Mouse (Mus musculus) midbrain, embryonic 14.5 days (tissue): ENCODE data around the gene Adgrd1. TPM values are rescaled to one million over a fixed set of nuclear protein-coding genes. Genes with fewer than 3 reads are reported as not detected.

ENCODE experiments used
- ATAC-seq: fragments of 200-750 bp; cut with Nextera tagmentation; 2 replicates; pipeline ENCODE4 v1.8.0; 2017; ENCODE audit warnings: moderate number of reproducible peaks, moderate library complexity; ENCODE audit not compliant: low FRiP score, low TSS enrichment
- DNase-seq: peaks from one replicate; pipeline ENCODE4 v3.0.0-alpha.2; 2015
- H3K27ac ChIP-seq: fragments of 300-500 bp; sonication (generic); replicated peaks from 2 replicates; pipeline ENCODE4 v1.5.1; 2014; ENCODE audit warnings: mild to moderate bottlenecking, low read depth, low read length, moderate library complexity
- H3K27me3 ChIP-seq: fragments of 300-500 bp; sonication (generic); 2 replicates; pipeline ENCODE4 v1.6.1; 2014; ENCODE audit warnings: low read length, control low read depth, mixed read lengths; ENCODE audit not compliant: control insufficient read depth, insufficient read depth
- H3K36me3 ChIP-seq: fragments of 300-500 bp; sonication (generic); 2 replicates; pipeline ENCODE4 v1.6.1; 2014; ENCODE audit warnings: low read length, control low read depth; ENCODE audit not compliant: control insufficient read depth, insufficient read depth
- H3K4me1 ChIP-seq: fragments of 300-500 bp; sonication (generic); 2 replicates; pipeline ENCODE4 v1.6.1; 2014; ENCODE audit warnings: mild to moderate bottlenecking, antibody characterized with exemption, low read length, control low read depth; ENCODE audit not compliant: control insufficient read depth, insufficient read depth
- H3K4me2 ChIP-seq: fragments of 300-500 bp; sonication (generic); 2 replicates; pipeline ENCODE4 v1.6.1; 2014; ENCODE audit warnings: mild to moderate bottlenecking, low read length, moderate library complexity
- H3K4me3 ChIP-seq: fragments of 300-500 bp; sonication (generic); replicated peaks from 2 replicates; pipeline ENCODE4 v1.5.1; 2014; ENCODE audit warnings: low read depth, low read length
- H3K9ac ChIP-seq: fragments of 300-500 bp; sonication (generic); replicated peaks from 2 replicates; pipeline ENCODE4 v1.6.1; 2014; ENCODE audit warnings: mild to moderate bottlenecking, low read length, moderate library complexity
- H3K9me3 ChIP-seq: fragments of 300-500 bp; sonication (generic); 2 replicates; pipeline ENCODE4 v1.6.1; 2016; ENCODE audit warnings: low read length, control low read depth, mixed read lengths; ENCODE audit not compliant: control insufficient read depth
- WGBS: fragments of 180-500 bp; shearing (Covaris S2); extraction: QIAGEN DNeasy Blood & Tissue Kit; methylation state at CpG from one replicate; pipeline ENCODE4 v1.1.7; 2014; 5-methylcytosine and 5-hydroxymethylcytosine counted together
- polyA plus RNA-seq: library from polyadenylated mRNA; unstranded; fragments of >200 nt; fragmentation: Nextera tagmentation; extraction: Ambion mirVana; gene quantifications from 2 replicates; pipeline ENCODE4 v1.2.1, GENCODE M21; 2014

Gene Adgrd1
- polyA plus RNA-seq, 1 experiment from 2014 or later, result 0.07 TPM

GRCm38 (mm10) chr5:129216001-129216400, 119.5 kb downstream of the Adgrd1 start:
- Histone ChIP-seq H3K27me3 (no peaks in the 10 kb centered on the region), H3K9me3 (no peaks in the 10 kb centered on the region), H3K36me3 (no peaks in the 10 kb centered on the region), H3K9ac (no peak overlapping the region), H3K27ac (no peak overlapping the region), H3K4me3 (no peak overlapping the region), H3K4me1 (peaks cover 33% of the 10 kb centered on the region), H3K4me2 (no peak overlapping the region)
- DNase-seq, result peak; percentile 57
- ATAC-seq, result no peak
- WGBS, result 56% methylated on average over 2 of the region's 2 CpGs

GRCm38 (mm10) chr5:129217481-129218221, 121.1 kb downstream of the Adgrd1 start:
- Histone ChIP-seq H3K36me3 (no peaks in the 10 kb centered on the region), H3K9ac (no peak overlapping the region), H3K9me3 (no peaks in the 10 kb centered on the region), H3K4me1 (peaks cover 30% of the 10 kb centered on the region), H3K27me3 (no peaks in the 10 kb centered on the region), H3K4me2 (peak overlapping the region; percentile 25), H3K4me3 (no peak overlapping the region), H3K27ac (peak overlapping the region; percentile 43; the same call in 1 of the 2 replicates)
- 13% methylated on average over 22 of the region's 22 CpGs for WGBS
- ATAC-seq, result no peak
- DNase-seq, result peak; percentile 39

GRCm38 (mm10) chr5:129218222-129218505, 121.6 kb downstream of the Adgrd1 start:
- 0% methylated on average over 1 of the region's 3 CpGs for WGBS
- 0 out of 2 replicates have a peak overlapping the region, but pooled peaks have one; percentile 25 for H3K4me2 ChIP-seq
- DNase-seq, result peak; percentile 30

GRCm38 (mm10) chr5:129218537-129218981, 122.0 kb downstream of the Adgrd1 start:
- no peak for ATAC-seq
- Histone ChIP-seq H3K27me3 (no peaks in the 10 kb centered on the region), H3K4me2 (0 out of 2 replicates have a peak overlapping the region, but pooled peaks have one; percentile 17), H3K4me3 (no peak overlapping the region), H3K36me3 (no peaks in the 10 kb centered on the region), H3K4me1 (peaks cover 30% of the 10 kb centered on the region), H3K27ac (peak overlapping the region; percentile 43; the same call in 1 of the 2 replicates), H3K9ac (no peak overlapping the region; the same call in 1 of the 2 replicates), H3K9me3 (no peaks in the 10 kb centered on the region)
- WGBS, result 10% methylated on average over 8 of the region's 8 CpGs
- DNase-seq, result peak; percentile 30

More at GRCm38 (mm10) chr5:129218222-129218505, 121.6 kb downstream of the Adgrd1 start:
- Histone ChIP-seq H3K4me1 (peaks cover 30% of the 10 kb centered on the region), H3K9ac (no peak overlapping the region), H3K4me3 (no peak overlapping the region), H3K27ac (peak overlapping the region; percentile 43; the same call in 1 of the 2 replicates), H3K9me3 (no peaks in the 10 kb centered on the region), H3K36me3 (no peaks in the 10 kb centered on the region), H3K27me3 (no peaks in the 10 kb centered on the region)
- ATAC-seq, result no peak

- ATAC-seq (no peak), DNase-seq (no peak)
- Histone ChIP-seq H3K27ac (no peak overlapping the region), H3K9ac (no peak overlapping the region), H3K4me2 (no peak overlapping the region), H3K4me3 (no peak overlapping the region), H3K27me3 (no peaks in the 10 kb centered on the region), H3K9me3 (no peaks in the 10 kb centered on the region), H3K4me1 (peaks cover 30% of the 10 kb centered on the region), H3K36me3 (no peaks in the 10 kb centered on the region)
- 88% methylated on average over 5 of the region's 5 CpGs for WGBS
These were observed 122.7 kb downstream of the Adgrd1 start for GRCm38 (mm10) chr5:129219178-129219760.

GRCm38 (mm10) chr5:129225810-129226450, 129.4 kb downstream of the Adgrd1 start:
- DNase-seq, result peak; percentile 60
- Histone ChIP-seq H3K27ac (no peak overlapping the region), H3K4me2 (peak overlapping the region; percentile 32), H3K4me1 (no peaks in the 10 kb centered on the region), H3K27me3 (no peaks in the 10 kb centered on the region), H3K4me3 (no peak overlapping the region), H3K9ac (no peak overlapping the region), H3K36me3 (no peaks in the 10 kb centered on the region), H3K9me3 (no peaks in the 10 kb centered on the region)
- no peak; the same call in 1 of the 2 replicates for ATAC-seq
- WGBS, result 62% methylated on average over 33 of the region's 33 CpGs

- 91% methylated on average over 2 of the region's 2 CpGs for WGBS
- Histone ChIP-seq H3K4me1 (no peaks in the 10 kb centered on the region), H3K27me3 (no peaks in the 10 kb centered on the region), H3K4me3 (no peak overlapping the region), H3K36me3 (no peaks in the 10 kb centered on the region), H3K9ac (no peak overlapping the region), H3K4me2 (no peak overlapping the region), H3K27ac (no peak overlapping the region), H3K9me3 (no peaks in the 10 kb centered on the region)
- ATAC-seq (no peak), DNase-seq (no peak)
These were observed 131.6 kb downstream of the Adgrd1 start for GRCm38 (mm10) chr5:129228171-129228570.

- Histone ChIP-seq H3K4me1 (no peaks in the 10 kb centered on the region), H3K4me3 (no peak overlapping the region), H3K9ac (no peak overlapping the region), H3K9me3 (no peaks in the 10 kb centered on the region), H3K27me3 (no peaks in the 10 kb centered on the region), H3K4me2 (no peak overlapping the region), H3K36me3 (no peaks in the 10 kb centered on the region), H3K27ac (no peak overlapping the region)
- ATAC-seq (no peak), DNase-seq (no peak)
- 92% methylated on average over 4 of the region's 4 CpGs for WGBS
These were observed 136.8 kb downstream of the Adgrd1 start for GRCm38 (mm10) chr5:129233301-129233700.
